Mouse (Mus musculus): ENCODE measurements around the gene Hook2. TPM values are rescaled to one million over a fixed set of nuclear protein-coding genes. Genes with fewer than 3 reads are reported as not detected.
A peak's percentile ranks its signal among the peaks of the same experiment; 100 is the strongest.

Gene Hook2
- polyA plus RNA-seq, 1 experiment: 0.46 TPM

GRCm38 (mm10) chr8:84982499-84983011 lies 7.8 kb upstream of the Hook2 start:
- Histone ChIP-seq H3K4me1 (ENCODE audit: control insufficient read depth) (peaks cover 91% of the 10 kb centered on the region), H3K27me3 (ENCODE audit: control insufficient read depth) (peaks cover 12% of the 10 kb centered on the region), H3K36me3 (ENCODE audit: control insufficient read depth) (no peaks in the 10 kb centered on the region), H3K9me3 (ENCODE audit: control insufficient read depth, low read length) (no peaks in the 10 kb centered on the region), H3K4me3 (replicated peaks) (no peak overlapping the region)
- TF ChIP-seq GATA1 (IDR thresholded peaks at IDR 0.05; ENCODE audit: low read length): no peak
- TF ChIP-seq TAL1 (IDR thresholded peaks at IDR 0.05; ENCODE audit: low read length): no peak

- H3K9me3 ChIP-seq (ENCODE audit: control insufficient read depth, low read length): no peaks in the 10 kb centered on the region
- TF ChIP-seq GATA1 (IDR thresholded peaks at IDR 0.05; ENCODE audit: low read length) (no peak), TAL1 (IDR thresholded peaks at IDR 0.05; ENCODE audit: low read length) (no peak)
- H3K27me3 ChIP-seq (ENCODE audit: control insufficient read depth): no peaks in the 10 kb centered on the region
- no peaks in the 10 kb centered on the region for H3K36me3 ChIP-seq (ENCODE audit: control insufficient read depth)
- peaks cover 86% of the 10 kb centered on the region for H3K4me1 ChIP-seq (ENCODE audit: control insufficient read depth)
- peak overlapping the region; percentile 66 for H3K4me3 ChIP-seq (replicated peaks)
These were observed 5.9 kb upstream of the Hook2 start for GRCm38 (mm10) chr8:84984294-84985048.

GRCm38 (mm10) chr8:84985049-84985683 lies 5.2 kb upstream of the Hook2 start:
- Histone ChIP-seq H3K27me3 (ENCODE audit: control insufficient read depth) (no peaks in the 10 kb centered on the region), H3K9me3 (ENCODE audit: control insufficient read depth, low read length) (no peaks in the 10 kb centered on the region), H3K36me3 (ENCODE audit: control insufficient read depth) (no peaks in the 10 kb centered on the region), H3K4me3 (replicated peaks) (peak overlapping the region; percentile 66), H3K4me1 (ENCODE audit: control insufficient read depth) (peaks cover 86% of the 10 kb centered on the region)
- TF ChIP-seq TAL1 (IDR thresholded peaks at IDR 0.05; ENCODE audit: low read length) (no peak), GATA1 (IDR thresholded peaks at IDR 0.05; ENCODE audit: low read length) (no peak)

GRCm38 (mm10) chr8:84985684-84986378 lies 4.6 kb upstream of the Hook2 start:
- H3K36me3 ChIP-seq (ENCODE audit: control insufficient read depth): no peaks in the 10 kb centered on the region
- peaks cover 85% of the 10 kb centered on the region for H3K4me1 ChIP-seq (ENCODE audit: control insufficient read depth)
- no peaks in the 10 kb centered on the region for H3K9me3 ChIP-seq (ENCODE audit: control insufficient read depth, low read length)
- H3K4me3 ChIP-seq (replicated peaks): peak overlapping the region; percentile 66
- no peaks in the 10 kb centered on the region for H3K27me3 ChIP-seq (ENCODE audit: control insufficient read depth)
- no peak for TF ChIP-seq GATA1 (IDR thresholded peaks at IDR 0.05; ENCODE audit: low read length)
- TF ChIP-seq TAL1 (IDR thresholded peaks at IDR 0.05; ENCODE audit: low read length): no peak

- TF ChIP-seq TAL1 (IDR thresholded peaks at IDR 0.05; ENCODE audit: low read length) (no peak), GATA1 (IDR thresholded peaks at IDR 0.05; ENCODE audit: low read length) (no peak)
- no peaks in the 10 kb centered on the region for H3K27me3 ChIP-seq (ENCODE audit: control insufficient read depth)
- H3K9me3 ChIP-seq (ENCODE audit: control insufficient read depth, low read length): no peaks in the 10 kb centered on the region
- H3K4me3 ChIP-seq (replicated peaks): peak overlapping the region; percentile 66
- H3K36me3 ChIP-seq (ENCODE audit: control insufficient read depth): no peaks in the 10 kb centered on the region
- H3K4me1 ChIP-seq (ENCODE audit: control insufficient read depth): peaks cover 86% of the 10 kb centered on the region
These were observed 3.9 kb upstream of the Hook2 start for GRCm38 (mm10) chr8:84986379-84986945.

- Histone ChIP-seq H3K4me1 (ENCODE audit: control insufficient read depth) (peaks cover 76% of the 10 kb centered on the region), H3K9me3 (ENCODE audit: control insufficient read depth, low read length) (no peaks in the 10 kb centered on the region), H3K36me3 (ENCODE audit: control insufficient read depth) (no peaks in the 10 kb centered on the region), H3K4me3 (replicated peaks) (no peak overlapping the region), H3K27me3 (ENCODE audit: control insufficient read depth) (no peaks in the 10 kb centered on the region)
- TF ChIP-seq GATA1 (IDR thresholded peaks at IDR 0.05; ENCODE audit: low read length) (no peak), TAL1 (IDR thresholded peaks at IDR 0.05; ENCODE audit: low read length) (no peak)
These were observed 3.0 kb upstream of the Hook2 start for GRCm38 (mm10) chr8:84987388-84987787.

- Histone ChIP-seq H3K27me3 (ENCODE audit: control insufficient read depth) (no peaks in the 10 kb centered on the region), H3K36me3 (ENCODE audit: control insufficient read depth) (no peaks in the 10 kb centered on the region), H3K4me3 (replicated peaks) (no peak overlapping the region), H3K4me1 (ENCODE audit: control insufficient read depth) (peaks cover 71% of the 10 kb centered on the region), H3K9me3 (ENCODE audit: control insufficient read depth, low read length) (no peaks in the 10 kb centered on the region)
- TF ChIP-seq TAL1 (IDR thresholded peaks at IDR 0.05; ENCODE audit: low read length) (no peak), GATA1 (IDR thresholded peaks at IDR 0.05; ENCODE audit: low read length) (no peak)
These were observed 2.5 kb upstream of the Hook2 start for GRCm38 (mm10) chr8:84987903-84988302.

GRCm38 (mm10) chr8:84989311-84989731 lies 1.1 kb upstream of the Hook2 start:
- Histone ChIP-seq H3K36me3 (ENCODE audit: control insufficient read depth) (no peaks in the 10 kb centered on the region), H3K4me1 (ENCODE audit: control insufficient read depth) (peaks cover 60% of the 10 kb centered on the region), H3K9me3 (ENCODE audit: control insufficient read depth, low read length) (no peaks in the 10 kb centered on the region), H3K4me3 (replicated peaks) (peak overlapping the region; percentile 75), H3K27me3 (ENCODE audit: control insufficient read depth) (no peaks in the 10 kb centered on the region)
- TF ChIP-seq GATA1 (IDR thresholded peaks at IDR 0.05; ENCODE audit: low read length): no peak
- peak; percentile 37; the same call in 2 of the 3 replicates for TF ChIP-seq TAL1 (IDR thresholded peaks at IDR 0.05; ENCODE audit: low read length)

Measured in erythroblast, embryonic 14.5 days (primary cell).